ENCODE assay signal across 15 mouse cellular contexts in the genomic region with DNA sequence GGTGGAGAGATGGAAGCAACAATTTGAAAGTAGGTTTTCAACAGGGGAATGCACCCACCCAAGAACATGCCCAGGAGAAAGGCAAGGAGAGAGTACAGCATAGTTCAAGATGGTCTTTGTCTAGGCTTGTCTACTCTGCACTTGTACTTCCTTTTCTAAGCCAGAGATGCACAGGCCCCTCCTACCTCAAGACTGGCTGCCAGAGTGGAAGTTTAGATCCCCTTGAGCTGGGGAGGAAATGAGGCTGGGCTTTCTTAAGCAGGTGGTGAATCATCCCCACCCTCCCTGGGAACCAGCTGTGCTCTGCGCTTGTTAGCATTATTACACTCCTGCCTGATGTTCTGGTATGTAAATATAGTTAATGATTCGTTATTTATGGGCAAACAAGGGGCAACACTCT. TPM values are rescaled to one million over a fixed set of nuclear protein-coding genes. Genes with fewer than 3 reads are reported as not detected.
DNase-seq lines count a peak whose midpoint lies in the region; ATAC-seq and TF ChIP-seq lines count a peak whose summit lies in the region.
"Had no signal": no experiment of that assay in that cellular context is flagged by ENCODE, and none has a peak within 500 bp of the region (broad histone marks: within the 10 kb centered on the region; RNA-seq: fewer than 3 reads in every experiment).

No protein-coding gene starts in this region.

- H3K9ac ChIP-seq in heart, postnatal 0 days (replicated peaks; ENCODE audit: low read depth, low read length): no peak overlapping the region
- H3K9ac ChIP-seq in MEL (ENCODE audit: control insufficient read depth, low read depth, low read length, poor library complexity, severe bottlenecking): no peak overlapping the region
- no peak overlapping the region for H3K9ac ChIP-seq in hindbrain, embryonic 13.5 days
- H3K9ac ChIP-seq: embryonic facial prominence, embryonic 12.5 days; hindbrain, embryonic 15.5 days; liver, embryonic 12.5 days had no signal

- no peak for DNase-seq in heart, postnatal 0 days (ENCODE audit: low spot score)
- no peak for DNase-seq in heart, embryonic 10.5 days (ENCODE audit: low spot score)
- DNase-seq in MEL (ENCODE audit: low read depth, low spot score): peak; percentile 17
- DNase-seq in induced T-regulatory cell, adult 2 months (ENCODE audit: low read depth): peak; percentile 85
- peak; percentile 92 for DNase-seq in thymus, postnatal 0 days (ENCODE audit: low spot score)
- no peak for DNase-seq in kidney, postnatal 36 days
- DNase-seq in layer of hippocampus, postnatal 10 days (ENCODE audit: low spot score in 2 of 2): no peak
- DNase-seq: heart, adult 2 months; kidney, postnatal 10 days had no signal

- no peak for TF ChIP-seq POLR2A in MEL (IDR thresholded peaks at IDR 0.05; ENCODE audit: control insufficient read depth in 1 of 2, insufficient read depth in 1 of 2, low read depth in 1 of 2, low read length in 2 of 2, poor library complexity in 1 of 2)

- H3K79me2 ChIP-seq in MEL (ENCODE audit: control insufficient read depth, insufficient read depth, low read length, poor library complexity): no peaks in the 10 kb centered on the region

- no peaks in the 10 kb centered on the region for H3K9me3 ChIP-seq in heart, postnatal 0 days (replicated peaks; ENCODE audit: control insufficient read depth, low read length)
- H3K9me3 ChIP-seq in heart, embryonic 10.5 days: no peaks in the 10 kb centered on the region
- H3K9me3 ChIP-seq in MEL (replicated peaks; ENCODE audit: insufficient read depth, low read length): no peaks in the 10 kb centered on the region
- no peaks in the 10 kb centered on the region for H3K9me3 ChIP-seq in hindbrain, embryonic 13.5 days
- H3K9me3 ChIP-seq: embryonic facial prominence, embryonic 12.5 days; hindbrain, embryonic 15.5 days; liver, embryonic 12.5 days had no signal

- WGBS in heart, postnatal 0 days: 40% methylated on average over 2 of the region's 2 CpGs
- WGBS in heart, embryonic 10.5 days: 45% methylated on average over 2 of the region's 2 CpGs
- WGBS in hindbrain, embryonic 13.5 days: 47% methylated on average over 2 of the region's 2 CpGs

- no peaks in the 10 kb centered on the region for H3K4me1 ChIP-seq in heart, postnatal 0 days (ENCODE audit: control insufficient read depth, insufficient read depth)
- no peaks in the 10 kb centered on the region for H3K4me1 ChIP-seq in heart, embryonic 10.5 days
- H3K4me1 ChIP-seq in MEL (ENCODE audit: control insufficient read depth in 1 of 2, insufficient read depth in 2 of 2, low read length in 2 of 2): no peaks in the 10 kb centered on the region
- no peaks in the 10 kb centered on the region for H3K4me1 ChIP-seq in hindbrain, embryonic 13.5 days (replicated peaks)
- H3K4me1 ChIP-seq: embryonic facial prominence, embryonic 12.5 days; hindbrain, embryonic 15.5 days had no signal

- TF ChIP-seq EP300 in heart, postnatal 0 days (IDR thresholded peaks at IDR 0.05; ENCODE audit: low read depth): no peak
- TF ChIP-seq EP300 in MEL (IDR thresholded peaks at IDR 0.05; ENCODE audit: low read depth in 1 of 2, low read length in 2 of 2): no peak

- no peak for ATAC-seq in heart, postnatal 0 days (ENCODE audit: insufficient read depth, low read depth)
- ATAC-seq in hindbrain, embryonic 13.5 days (ENCODE audit: low FRiP score): no peak
- ATAC-seq: forebrain, embryonic 16.5 days had no signal

- no peaks in the 10 kb centered on the region for H3K27me3 ChIP-seq in heart, postnatal 0 days (ENCODE audit: control insufficient read depth, insufficient read depth, low read length)
- H3K27me3 ChIP-seq in heart, embryonic 10.5 days (ENCODE audit: insufficient read depth, poor library complexity, severe bottlenecking): no peaks in the 10 kb centered on the region
- no peaks in the 10 kb centered on the region for H3K27me3 ChIP-seq in MEL (ENCODE audit: control insufficient read depth in 1 of 2, insufficient read depth in 2 of 2, low read length in 2 of 2)
- H3K27me3 ChIP-seq in hindbrain, embryonic 13.5 days: no peaks in the 10 kb centered on the region
- H3K27me3 ChIP-seq: embryonic facial prominence, embryonic 12.5 days; hindbrain, embryonic 15.5 days; liver, embryonic 12.5 days had no signal

- H3K36me3 ChIP-seq in heart, postnatal 0 days (replicated peaks; ENCODE audit: control insufficient read depth, insufficient read depth, low read length): no peaks in the 10 kb centered on the region
- no peaks in the 10 kb centered on the region for H3K36me3 ChIP-seq in heart, embryonic 10.5 days
- no peaks in the 10 kb centered on the region for H3K36me3 ChIP-seq in MEL (ENCODE audit: control insufficient read depth in 1 of 2, insufficient read depth in 2 of 2, low read length in 2 of 2)
- no peaks in the 10 kb centered on the region for H3K36me3 ChIP-seq in hindbrain, embryonic 13.5 days
- H3K36me3 ChIP-seq: embryonic facial prominence, embryonic 12.5 days; hindbrain, embryonic 15.5 days; liver, embryonic 12.5 days had no signal

- TF ChIP-seq RAD21 in MEL (IDR thresholded peaks at IDR 0.05; ENCODE audit: low read depth, low read length): no peak

- peak overlapping the region; percentile 21; the same call in 1 of the 2 replicates for H3K4me2 ChIP-seq in heart, postnatal 0 days (ENCODE audit: low read depth, low read length)
- H3K4me2 ChIP-seq in hindbrain, embryonic 13.5 days: no peak overlapping the region
- H3K4me2 ChIP-seq: embryonic facial prominence, embryonic 12.5 days; hindbrain, embryonic 15.5 days; liver, embryonic 12.5 days had no signal

- no peak overlapping the region; the same call in 1 of the 2 replicates for H3K4me3 ChIP-seq in heart, postnatal 0 days (ENCODE audit: low read depth, low read length)
- no peak overlapping the region for H3K4me3 ChIP-seq in heart, embryonic 10.5 days
- no peak overlapping the region for H3K4me3 ChIP-seq in MEL (ENCODE audit: control insufficient read depth in 1 of 2, insufficient read depth in 1 of 2, low read depth in 2 of 2, low read length in 2 of 2)
- H3K4me3 ChIP-seq in hindbrain, embryonic 13.5 days: no peak overlapping the region
- H3K4me3 ChIP-seq: embryonic facial prominence, embryonic 12.5 days; heart, adult 2 months; hindbrain, embryonic 15.5 days; liver, embryonic 12.5 days had no signal

- H3K27ac ChIP-seq in heart, postnatal 0 days (ENCODE audit: low read depth): peak overlapping the region; percentile 12; the same call in 1 of the 2 replicates
- no peak overlapping the region for H3K27ac ChIP-seq in heart, embryonic 10.5 days
- no peak overlapping the region for H3K27ac ChIP-seq in MEL (ENCODE audit: control insufficient read depth, low read depth, low read length)
- H3K27ac ChIP-seq in hindbrain, embryonic 13.5 days: no peak overlapping the region
- H3K27ac ChIP-seq: embryonic facial prominence, embryonic 12.5 days; heart, adult 2 months; hindbrain, embryonic 15.5 days; liver, embryonic 12.5 days; macrophage had no signal

- no peak for TF ChIP-seq CTCF in heart, postnatal 0 days (IDR thresholded peaks at IDR 0.05; ENCODE audit: low read depth)
- no peak for TF ChIP-seq CTCF in MEL (IDR thresholded peaks at IDR 0.05 in 2 of 3, conservative IDR thresholded peaks at IDR 0.05 in 1 of 3; ENCODE audit: control insufficient read depth in 1 of 3, insufficient read depth in 1 of 3, low read depth in 2 of 3, low read length in 3 of 3, poor library complexity in 1 of 3, severe bottlenecking in 1 of 3)

TF ChIP-seq in MEL, 35 proteins besides CTCF, POLR2A, EP300 and RAD21:
- TF ChIP-seq MAFK (IDR thresholded peaks at IDR 0.05; ENCODE audit: borderline replicate concordance, low read depth, low read length) (no peak), CHD2 (IDR thresholded peaks at IDR 0.05; ENCODE audit: low read length) (no peak), GATA1 (IDR thresholded peaks at IDR 0.05; ENCODE audit: low read depth, low read length) (no peak), USF2 (IDR thresholded peaks at IDR 0.05; ENCODE audit: borderline replicate concordance in 1 of 2, insufficient read depth in 1 of 2, low read depth in 1 of 2, low read length in 2 of 2) (no peak), MYC (IDR thresholded peaks at IDR 0.05; ENCODE audit: low read depth, low read length) (no peak)

RNA-seq across cellular contexts. Expression of a gene that starts 36.7 kb away (rescaled TPM):
- total RNA-seq in heart, postnatal 0 days (2014; rRNA removed; ENCODE audit: low replicate concordance): not detected in 2 replicates
- polyA plus RNA-seq in heart, postnatal 0 days (2015; fragmentation: Nextera tagmentation; extraction: Ambion mirVana): not detected in 2 replicates
- not detected in 2 replicates for polyA plus RNA-seq in heart, embryonic 10.5 days (2016; fragmentation: Nextera tagmentation; extraction: Ambion mirVana)
- not detected in 2 replicates for total RNA-seq in MEL (2012; rRNA removed)
- polyA plus RNA-seq in MEL (2012; ENCODE audit: insufficient read depth in 1 of 2, insufficient read length in 2 of 2, low read depth in 1 of 2, low replicate concordance in 2 of 2, missing spikeins in 1 of 2): not detected
- polyA plus RNA-seq in thymus, postnatal 0 days (2015; fragmentation: Nextera tagmentation; extraction: Ambion mirVana): 3.6 and 4.7 TPM in 2 replicates
- not detected for total RNA-seq in layer of hippocampus, postnatal 10 days (2021)
- not detected in 2 replicates for polyA plus RNA-seq in hindbrain, embryonic 13.5 days (2015; fragmentation: Nextera tagmentation; extraction: Ambion mirVana)
- total RNA-seq: heart, adult 2 months had no signal
- polyA plus RNA-seq: embryonic facial prominence, embryonic 12.5 days; forebrain, embryonic 16.5 days; heart, adult 2 months; hindbrain, embryonic 15.5 days; liver, embryonic 12.5 days; macrophage had no signal

RNA-seq across cellular contexts. Expression of a gene that starts 47.0 kb away (rescaled TPM):
- total RNA-seq in heart, postnatal 0 days (2014; rRNA removed; ENCODE audit: low replicate concordance): 2.1 and 5.6 TPM in 2 replicates
- polyA plus RNA-seq in heart, postnatal 0 days (2015; fragmentation: Nextera tagmentation; extraction: Ambion mirVana): 1.8 and 2.3 TPM in 2 replicates
- polyA plus RNA-seq in heart, embryonic 10.5 days (2016; fragmentation: Nextera tagmentation; extraction: Ambion mirVana): 5.1 and 6.2 TPM in 2 replicates
- 0.88 and 1.0 TPM in 2 replicates for total RNA-seq in MEL (2012; rRNA removed)
- 1 to 10 TPM in 1 of 2 experiments, not detected in 1; 5.2 TPM for polyA plus RNA-seq in MEL (2012; ENCODE audit: insufficient read depth in 1 of 2, insufficient read length in 2 of 2, low read depth in 1 of 2, low replicate concordance in 2 of 2, missing spikeins in 1 of 2)
- polyA plus RNA-seq in thymus, postnatal 0 days (2015; fragmentation: Nextera tagmentation; extraction: Ambion mirVana): 81.3 and 84.2 TPM in 2 replicates
- total RNA-seq in layer of hippocampus, postnatal 10 days (2021): 10 to 100 TPM; 68.2 to 70.3 TPM
- polyA plus RNA-seq in hindbrain, embryonic 13.5 days (2015; fragmentation: Nextera tagmentation; extraction: Ambion mirVana): 28.3 and 29.5 TPM in 2 replicates

Comparison
In these comparisons a context has a peak if more than half of its experiments do, and no peak if none do; other contexts are left out.
1. DNase-seq: peak in MEL (single experiment), induced T-regulatory cell, adult 2 months (single experiment) and thymus, postnatal 0 days (single experiment); none in heart, postnatal 0 days (single experiment), heart, embryonic 10.5 days (single experiment), kidney, postnatal 36 days (0 of 2) and layer of hippocampus, postnatal 10 days (0 of 2).